Comparison of ENCODE assay signal across 11 mouse cellular contexts in genomic region chr6:86028150-86028549, GRCm38 (mm10). TPM values are rescaled to one million over a fixed set of nuclear protein-coding genes. Genes with fewer than 3 reads are reported as not detected.
A peak's percentile ranks its signal among the peaks of the same experiment; 100 is the strongest.
DNase-seq lines count a peak whose midpoint lies in the region; ATAC-seq and TF ChIP-seq lines count a peak whose summit lies in the region.
"Had no signal": no experiment of that assay in that cellular context is flagged by ENCODE, and none has a peak within 500 bp of the region (broad histone marks: within the 10 kb centered on the region; RNA-seq: fewer than 3 reads in every experiment).

No protein-coding gene starts in this region.

- peak overlapping the region; percentile 47; the same call in 1 of the 2 replicates for H3K9ac ChIP-seq in kidney, embryonic 16.5 days (replicated peaks; ENCODE audit: low read length)
- H3K9ac ChIP-seq in forebrain, embryonic 11.5 days (ENCODE audit: low read length): peak overlapping the region; percentile 90
- no peak overlapping the region for H3K9ac ChIP-seq in intestine, embryonic 15.5 days

- no peaks in the 10 kb centered on the region for H3K4me1 ChIP-seq in kidney, embryonic 16.5 days (ENCODE audit: insufficient read depth, low read length)
- peaks cover 2% of the 10 kb centered on the region; the same call in 1 of the 2 replicates for H3K4me1 ChIP-seq in forebrain, embryonic 11.5 days (replicated peaks; ENCODE audit: control insufficient read depth, insufficient read depth, low read length)
- peaks cover 5% of the 10 kb centered on the region for H3K4me1 ChIP-seq in intestine, embryonic 15.5 days (replicated peaks)

- ATAC-seq in kidney, embryonic 16.5 days (ENCODE audit: low FRiP score, low TSS enrichment): no peak
- peak; percentile 53; the same call in 1 of the 2 replicates for ATAC-seq in forebrain, embryonic 11.5 days (replicated peaks; ENCODE audit: low FRiP score)
- no peak for ATAC-seq in intestine, embryonic 15.5 days

- no peaks in the 10 kb centered on the region for H3K36me3 ChIP-seq in kidney, embryonic 16.5 days (ENCODE audit: insufficient read depth, low read length)
- no peaks in the 10 kb centered on the region for H3K36me3 ChIP-seq in forebrain, embryonic 11.5 days (ENCODE audit: control insufficient read depth, insufficient read depth, low read length)
- H3K36me3 ChIP-seq in intestine, embryonic 15.5 days: no peaks in the 10 kb centered on the region
- no peaks in the 10 kb centered on the region for H3K36me3 ChIP-seq in myocyte (ENCODE audit: control insufficient read depth, insufficient read depth)

- peaks cover 12% of the 10 kb centered on the region for H3K27me3 ChIP-seq in kidney, embryonic 16.5 days (ENCODE audit: insufficient read depth, low read length)
- no peaks in the 10 kb centered on the region; the same call in 1 of the 2 replicates for H3K27me3 ChIP-seq in forebrain, embryonic 11.5 days (ENCODE audit: control insufficient read depth, insufficient read depth, low read length)
- peaks cover 11% of the 10 kb centered on the region for H3K27me3 ChIP-seq in intestine, embryonic 15.5 days (replicated peaks)
- H3K27me3 ChIP-seq in myocyte (ENCODE audit: control insufficient read depth, insufficient read depth, insufficient read length): peaks cover 4% of the 10 kb centered on the region

- no peak for DNase-seq in kidney, postnatal 25 days
- DNase-seq in forebrain, embryonic 11.5 days (ENCODE audit: low spot score): no peak
- DNase-seq in Muller cell, postnatal 12 days (ENCODE audit: inconsistent ontology term): no peak
- no peak for DNase-seq in layer of hippocampus, adult 18-20 months (ENCODE audit: low spot score in 2 of 2)
- no peak for DNase-seq in thymus, postnatal 36 days
- DNase-seq: kidney, adult 9 months had no signal

- no peaks in the 10 kb centered on the region for H3K9me3 ChIP-seq in kidney, embryonic 16.5 days (ENCODE audit: low read length)
- H3K9me3 ChIP-seq in forebrain, embryonic 11.5 days (ENCODE audit: control insufficient read depth, low read length): no peaks in the 10 kb centered on the region
- H3K9me3 ChIP-seq in intestine, embryonic 15.5 days: no peaks in the 10 kb centered on the region

- peak overlapping the region; percentile 43 for H3K4me3 ChIP-seq in kidney, embryonic 16.5 days (ENCODE audit: low read length)
- peak overlapping the region; percentile 71 for H3K4me3 ChIP-seq in forebrain, embryonic 11.5 days (ENCODE audit: low read depth, low read length)
- H3K4me3 ChIP-seq in intestine, embryonic 15.5 days (replicated peaks): peak overlapping the region; percentile 45; the same call in 1 of the 2 replicates
- no peak overlapping the region for H3K4me3 ChIP-seq in myocyte

- WGBS in kidney, embryonic 16.5 days: 50% methylated on average over 2 of the region's 2 CpGs
- 67% methylated on average over 2 of the region's 2 CpGs for WGBS in forebrain, embryonic 11.5 days
- 76% methylated on average over 2 of the region's 2 CpGs for WGBS in intestine, embryonic 15.5 days

- no peak overlapping the region for H3K27ac ChIP-seq in kidney, embryonic 16.5 days (ENCODE audit: low read length)
- peak overlapping the region; percentile 72 for H3K27ac ChIP-seq in forebrain, embryonic 11.5 days (ENCODE audit: low read depth, low read length)
- H3K27ac ChIP-seq in intestine, embryonic 15.5 days: no peak overlapping the region

- TF ChIP-seq POLR2A in myocyte (IDR thresholded peaks at IDR 0.05; ENCODE audit: insufficient read length, low read depth): no peak

- H3K79me2 ChIP-seq in myocyte (ENCODE audit: control insufficient read depth, insufficient read depth): no peaks in the 10 kb centered on the region

- peak overlapping the region; percentile 70 for H3K4me2 ChIP-seq in kidney, embryonic 16.5 days (replicated peaks; ENCODE audit: low read depth, low read length)
- peak overlapping the region; percentile 84 for H3K4me2 ChIP-seq in forebrain, embryonic 11.5 days (ENCODE audit: low read depth, low read length, severe bottlenecking)
- H3K4me2 ChIP-seq in intestine, embryonic 15.5 days (replicated peaks): peak overlapping the region; percentile 97
- H3K4me2 ChIP-seq in myocyte (ENCODE audit: low read depth): peak overlapping the region; percentile 52

- no peak overlapping the region for H3ac ChIP-seq in myocyte (ENCODE audit: control insufficient read depth, insufficient read length)

TF ChIP-seq in myocyte, 11 proteins besides CTCF, POLR2A, EP300 and RAD21:
- TF ChIP-seq MYOD1 (IDR thresholded peaks at IDR 0.05; ENCODE audit: control insufficient read depth in 1 of 3, insufficient read length in 2 of 3, low read depth in 2 of 3): no peak

RNA-seq across cellular contexts. Expression of gene Add2, which starts 0.3 kb away (rescaled TPM):
- polyA plus RNA-seq in kidney, embryonic 16.5 days (2015; fragmentation: Nextera tagmentation; extraction: Ambion mirVana): 5.0 and 6.0 TPM in 2 replicates
- 61.0 and 68.3 TPM in 2 replicates for polyA plus RNA-seq in forebrain, embryonic 11.5 days (2014; fragmentation: Nextera tagmentation; extraction: Ambion mirVana)
- 7.6 and 8.6 TPM in 2 replicates for polyA plus RNA-seq in intestine, embryonic 15.5 days (2015; fragmentation: Nextera tagmentation; extraction: Ambion mirVana)
- polyA plus RNA-seq in myocyte (2012; fragmentation: generic; extraction: Trizol): 3.6 TPM
- total RNA-seq in layer of hippocampus, adult 18-20 months (2021): 100 to 1,000 TPM; 267 to 269 TPM
- total RNA-seq: monocyte, adult 5-6 weeks had no signal

RNA-seq across cellular contexts. Expression of gene Figla, which starts 12.2 kb away (rescaled TPM):
- polyA plus RNA-seq in kidney, embryonic 16.5 days (2015; fragmentation: Nextera tagmentation; extraction: Ambion mirVana): not detected in 2 replicates
- not detected in 2 replicates for polyA plus RNA-seq in forebrain, embryonic 11.5 days (2014; fragmentation: Nextera tagmentation; extraction: Ambion mirVana)
- polyA plus RNA-seq in intestine, embryonic 15.5 days (2015; fragmentation: Nextera tagmentation; extraction: Ambion mirVana): not detected in 2 replicates
- polyA plus RNA-seq in myocyte (2012; fragmentation: generic; extraction: Trizol): not detected
- total RNA-seq in layer of hippocampus, adult 18-20 months (2021): not detected
- total RNA-seq: ES-E14; monocyte, adult 5-6 weeks had no signal
